Mouse (Mus musculus) testis, postnatal 14 days (tissue): ENCODE measurements around the gene Ceacam10.
"Not testable (repeated sequence)": the region's sequence is repeated elsewhere in the genome, so short reads cannot be mapped to it uniquely, and the experiment has no call there.

Experiments used
- DNase-seq: peaks from one replicate; pipeline ENCODE4 v3.0.0; 2021; ENCODE audit warnings: low spot score

Gene Ceacam10

DNA sequence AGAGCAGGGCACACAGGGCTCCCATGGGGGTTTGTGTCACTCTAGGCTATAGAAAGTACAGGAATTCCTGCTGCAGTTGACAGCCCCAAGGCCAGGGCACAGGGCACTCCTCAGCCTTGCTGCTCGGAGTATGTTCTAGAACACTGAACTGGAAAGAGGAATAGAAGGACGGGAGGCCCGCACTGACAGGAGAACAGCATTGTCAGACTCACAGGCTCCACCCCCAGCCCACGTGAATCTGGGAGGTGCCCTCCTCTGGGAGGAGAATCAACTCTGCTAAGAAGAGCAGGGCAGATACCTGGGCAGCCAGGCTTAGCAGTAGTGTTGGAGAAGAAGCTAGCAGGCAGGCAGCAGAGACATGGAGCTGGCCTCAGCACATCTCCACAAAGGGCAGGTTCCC is at the start of gene Ceacam10:
TSS of gene Ceacam10 (plus strand) at position 289 of the 400 bp plus-strand sequence.
- not testable (repeated sequence) for DNase-seq

GRCm38 (mm10) chr7:24735970-24736670 is 40.9 kb upstream of the Ceacam10 start:
- DNase-seq: no peak

DNA sequence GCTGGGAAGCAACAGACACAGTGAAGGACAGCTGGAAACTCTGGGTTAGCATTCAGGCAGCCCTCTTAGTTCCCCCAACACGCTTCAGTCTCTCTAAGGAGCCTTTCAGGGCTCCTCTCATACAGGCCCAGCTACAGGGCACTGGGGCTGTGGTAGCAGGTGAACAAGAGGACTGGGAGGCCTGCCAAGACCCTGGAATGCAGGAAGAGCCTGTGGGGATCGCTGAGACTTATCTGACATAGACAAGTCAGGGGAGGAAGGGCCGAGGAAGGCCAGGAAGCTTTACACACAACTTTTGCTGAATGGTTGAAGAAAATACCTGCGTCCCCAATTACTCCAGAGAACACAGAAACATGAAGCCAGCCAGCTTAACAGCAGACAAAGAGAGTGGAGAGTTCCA is 26.3 kb upstream of the Ceacam10 start:
- no peak for DNase-seq

GRCm38 (mm10) chr7:24751610-24752009 is 25.4 kb upstream of the Ceacam10 start:
- no peak for DNase-seq

DNA sequence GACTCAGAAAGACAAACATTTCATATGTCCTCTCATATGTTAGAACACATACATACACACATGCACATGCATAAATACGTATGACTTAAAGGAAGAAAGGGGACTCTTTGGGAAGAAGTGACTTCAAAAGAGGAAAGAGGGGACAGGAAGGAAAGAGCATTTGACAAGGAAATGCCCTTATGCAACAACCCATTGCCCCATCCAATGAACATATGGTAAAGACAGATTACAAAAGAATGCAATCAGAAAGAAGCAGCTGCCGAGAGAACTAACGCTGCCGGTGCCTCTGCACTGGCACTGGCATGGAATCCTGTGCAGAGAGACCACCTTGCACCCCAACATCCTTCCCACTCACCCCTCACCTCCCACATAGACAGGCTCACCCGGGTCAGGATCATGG is 23.5 kb upstream of the Ceacam10 start:
- DNase-seq: no peak

GRCm38 (mm10) chr7:24758520-24758919 is 18.5 kb upstream of the Ceacam10 start:
- no peak for DNase-seq

DNA sequence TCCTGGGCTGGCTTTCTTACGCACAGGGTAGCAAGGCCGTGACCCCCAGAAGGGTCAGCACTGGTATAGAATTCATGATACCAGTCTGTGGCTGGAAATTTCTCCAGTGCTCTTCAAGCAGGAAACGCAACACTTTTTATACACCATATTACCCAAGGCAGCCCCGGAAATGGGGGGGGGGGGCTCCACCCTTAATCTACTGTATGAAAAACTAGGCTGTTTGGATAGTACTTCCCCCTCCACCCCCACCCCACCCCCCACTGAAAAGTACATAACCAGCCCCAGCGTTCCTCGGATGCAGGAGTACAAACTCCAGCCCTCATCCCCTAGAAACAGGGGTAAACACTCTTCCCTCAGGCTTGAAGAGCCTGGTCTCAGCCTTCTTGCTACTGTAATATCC is 16.8 kb upstream of the Ceacam10 start, which contains the start of gene Cd177:
TSS of gene Cd177 (minus strand) at position 101 of the 400 bp plus-strand sequence.
- no peak for DNase-seq

GRCm38 (mm10) chr7:24761161-24761560 is 15.8 kb upstream of the Ceacam10 start:
- no peak for DNase-seq

- DNase-seq: no peak
These were observed 14.4 kb upstream of the Ceacam10 start for GRCm38 (mm10) chr7:24762574-24762973.

DNA sequence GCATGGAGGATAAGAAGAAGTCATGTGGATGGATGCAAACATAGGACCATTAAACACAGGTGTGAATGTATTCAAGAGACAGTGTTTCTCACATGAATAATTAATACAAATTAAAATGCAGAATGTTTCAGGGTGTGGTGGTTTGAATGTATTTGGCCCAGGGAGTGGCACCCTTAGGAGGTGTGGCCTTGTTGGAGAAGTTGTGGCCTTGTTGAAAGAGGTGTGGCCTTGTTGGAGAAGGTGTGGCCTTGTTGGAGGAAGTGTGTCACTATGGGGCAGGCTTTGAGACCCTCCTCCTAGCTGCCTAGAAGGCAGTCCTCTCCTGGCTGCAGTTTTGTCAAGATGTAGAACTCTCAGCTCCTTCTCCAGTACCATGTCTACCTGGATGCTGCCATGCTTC is 5.6 kb upstream of the Ceacam10 start:
- DNase-seq: no peak

GRCm38 (mm10) chr7:24773942-24774535 is 3.0 kb upstream of the Ceacam10 start:
- no peak for DNase-seq

GRCm38 (mm10) chr7:24776145-24776544 is 861 bp upstream of the Ceacam10 start:
- no peak for DNase-seq

GRCm38 (mm10) chr7:24797918-24798317 is 20.9 kb downstream of the Ceacam10 start:
- no peak for DNase-seq

GRCm38 (mm10) chr7:24802149-24802767 is 25.3 kb downstream of the Ceacam10 start:
- DNase-seq: no peak

DNA sequence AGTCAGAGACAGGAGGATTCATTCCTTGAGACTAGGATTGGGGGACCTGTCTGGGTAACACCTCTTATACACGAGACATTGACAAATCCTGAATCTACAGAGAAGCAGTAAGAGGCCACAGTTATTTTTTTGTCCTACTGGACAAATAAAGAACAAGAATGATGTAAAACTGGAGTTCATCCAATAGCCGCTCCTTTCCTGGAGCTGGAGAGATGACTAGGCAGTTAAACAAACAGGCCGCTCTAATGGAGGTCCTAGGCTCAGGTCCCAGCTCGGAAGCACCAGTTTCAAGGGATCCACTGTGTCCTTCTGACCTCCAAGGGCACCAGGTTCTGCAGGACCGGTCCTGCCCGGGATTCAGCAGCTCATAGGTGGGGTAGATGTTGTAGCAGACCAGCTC is 27.8 kb downstream of the Ceacam10 start:
- no peak for DNase-seq

DNA sequence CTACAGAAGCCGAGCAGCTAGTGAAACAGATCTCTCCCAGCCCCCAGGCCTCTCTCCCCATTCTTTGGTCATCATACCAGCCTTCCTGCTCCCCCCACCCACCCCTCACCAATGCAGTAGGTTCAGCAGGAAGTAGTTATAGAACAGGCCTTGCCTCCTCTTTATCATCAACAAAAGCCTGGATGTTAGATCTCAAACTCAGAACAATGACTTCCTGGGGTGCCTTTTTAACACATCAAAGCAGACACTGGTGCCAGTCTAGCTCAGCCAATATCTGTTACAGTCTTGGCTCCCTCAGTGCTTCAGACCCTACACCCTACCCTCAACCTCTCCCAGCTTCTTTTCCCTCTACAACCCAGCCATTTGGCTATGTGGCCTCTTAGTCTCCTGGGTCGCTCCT is 32.0 kb downstream of the Ceacam10 start:
- DNase-seq: no peak

- peak; percentile 42 for DNase-seq
These were observed 40.5 kb downstream of the Ceacam10 start for GRCm38 (mm10) chr7:24817502-24817901.

DNA sequence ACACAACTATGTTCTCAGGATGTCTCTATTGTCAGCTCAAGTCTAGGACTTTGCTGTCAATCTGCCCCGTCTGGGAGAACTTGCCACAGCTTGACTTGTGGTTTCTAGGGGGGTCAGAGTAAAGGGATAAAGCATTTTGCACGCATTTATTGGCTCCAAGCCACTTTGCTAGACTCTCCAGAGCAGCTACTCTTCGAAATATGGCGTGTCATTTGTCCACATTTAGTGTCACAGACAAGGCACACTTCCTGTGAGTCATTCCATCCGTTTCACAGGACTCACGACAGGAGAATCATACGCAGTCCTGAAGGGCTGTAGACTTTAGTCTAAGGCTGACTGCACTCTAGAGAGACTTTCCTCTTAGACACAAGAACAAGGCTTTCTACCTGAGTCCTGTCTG is 47.4 kb downstream of the Ceacam10 start:
- no peak for DNase-seq

GRCm38 (mm10) chr7:24827181-24827580 is 50.2 kb downstream of the Ceacam10 start:
- no peak for DNase-seq
